Mouse (Mus musculus): Measurements from ENCODE around the gene Bag2. TPM values are rescaled to one million over a fixed set of nuclear protein-coding genes. Genes with fewer than 3 reads are reported as not detected.

Bag2 gene
- polyA plus RNA-seq, 1 experiment from 2014 or later, result 16.3 TPM

DNA sequence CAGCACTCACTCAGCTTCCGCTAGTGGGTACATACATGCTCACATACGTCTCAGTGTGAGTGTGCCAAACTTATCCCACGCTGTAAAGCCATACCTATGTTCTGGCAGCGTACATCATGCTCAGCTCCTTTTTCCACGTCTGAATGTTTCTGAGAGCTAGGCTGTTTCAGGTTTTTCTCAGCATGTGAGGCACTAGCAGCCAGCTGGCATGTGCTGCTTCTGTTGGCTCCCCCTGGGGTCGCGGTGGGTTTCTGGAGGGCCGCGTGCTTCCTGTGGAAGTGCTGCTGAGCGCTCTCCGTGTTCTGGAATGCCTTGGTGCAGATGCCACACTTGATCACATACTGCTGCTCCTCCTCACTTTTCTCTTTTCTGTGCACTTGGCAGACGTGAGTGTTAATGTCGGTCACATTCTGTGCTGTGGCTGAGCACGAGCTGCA is 18.6 kb upstream of the Bag2 start:
- no peak for ATAC-seq
- WGBS, result 84% methylated on average over 14 of the region's 14 CpGs
- Histone ChIP-seq H3K4me3 (ENCODE audit: low read depth, low read length) (no peak overlapping the region), H3K9me3 (ENCODE audit: low read length) (no peaks in the 10 kb centered on the region), H3K27ac (ENCODE audit: low read length) (no peak overlapping the region), H3K4me2 (replicated peaks; ENCODE audit: low read depth, low read length) (no peak overlapping the region), H3K27me3 (replicated peaks; ENCODE audit: insufficient read depth, low read length) (no peaks in the 10 kb centered on the region), H3K9ac (replicated peaks; ENCODE audit: low read depth) (no peak overlapping the region), H3K4me1 (ENCODE audit: insufficient read depth, low read depth, low read length) (no peaks in the 10 kb centered on the region), H3K36me3 (ENCODE audit: insufficient read depth, low read length) (peaks cover 13% of the 10 kb centered on the region; the same call in 1 of the 2 replicates)
- no peak for DNase-seq (ENCODE audit: low spot score)
- TF ChIP-seq EP300 (IDR thresholded peaks at IDR 0.05) (no peak), CTCF (IDR thresholded peaks at IDR 0.05) (no peak)

DNA sequence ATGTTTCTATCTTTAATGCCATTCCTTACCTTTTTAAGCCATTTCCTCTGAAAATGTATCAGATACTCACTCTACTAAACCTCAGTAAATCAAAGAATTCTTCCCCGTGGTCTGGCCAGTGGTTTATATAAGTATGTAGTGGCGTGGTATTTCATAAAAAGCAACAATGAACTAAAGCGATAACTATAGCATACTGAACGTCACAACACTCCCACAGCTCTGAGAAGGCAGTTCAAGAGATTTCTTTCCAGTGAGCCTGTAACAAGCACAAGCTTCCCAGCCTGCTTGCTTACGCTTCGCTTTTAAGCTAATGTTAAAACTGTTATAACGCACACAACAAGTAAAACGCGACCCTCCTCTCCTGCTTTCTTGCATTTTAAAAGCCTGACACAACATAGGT is 14.5 kb upstream of the Bag2 start:
- H3K9ac ChIP-seq (replicated peaks; ENCODE audit: low read depth), result no peak overlapping the region
- 93% methylated on average over 9 of the region's 9 CpGs for WGBS
- H3K4me2 ChIP-seq (replicated peaks; ENCODE audit: low read depth, low read length), result no peak overlapping the region
- H3K36me3 ChIP-seq (ENCODE audit: insufficient read depth, low read length), result peaks cover 8% of the 10 kb centered on the region; the same call in 1 of the 2 replicates
- no peaks in the 10 kb centered on the region for H3K4me1 ChIP-seq (ENCODE audit: insufficient read depth, low read depth, low read length)
- TF ChIP-seq EP300 (IDR thresholded peaks at IDR 0.05), result no peak
- no peak for TF ChIP-seq CTCF (IDR thresholded peaks at IDR 0.05)
- H3K4me3 ChIP-seq (ENCODE audit: low read depth, low read length), result no peak overlapping the region
- ATAC-seq (no peak), DNase-seq (ENCODE audit: low spot score) (no peak)
- H3K9me3 ChIP-seq (ENCODE audit: low read length), result no peaks in the 10 kb centered on the region
- H3K27me3 ChIP-seq (replicated peaks; ENCODE audit: insufficient read depth, low read length), result no peaks in the 10 kb centered on the region
- no peak overlapping the region for H3K27ac ChIP-seq (ENCODE audit: low read length)

GRCm38 (mm10) chr1:33771621-33772020 is 14.0 kb upstream of the Bag2 start:
- Histone ChIP-seq H3K9ac (replicated peaks; ENCODE audit: low read depth) (no peak overlapping the region), H3K27ac (ENCODE audit: low read length) (no peak overlapping the region), H3K27me3 (replicated peaks; ENCODE audit: insufficient read depth, low read length) (no peaks in the 10 kb centered on the region), H3K4me2 (replicated peaks; ENCODE audit: low read depth, low read length) (no peak overlapping the region), H3K4me1 (ENCODE audit: insufficient read depth, low read depth, low read length) (no peaks in the 10 kb centered on the region), H3K4me3 (ENCODE audit: low read depth, low read length) (no peak overlapping the region), H3K9me3 (ENCODE audit: low read length) (no peaks in the 10 kb centered on the region), H3K36me3 (ENCODE audit: insufficient read depth, low read length) (peaks cover 4% of the 10 kb centered on the region; the same call in 1 of the 2 replicates)
- ATAC-seq (no peak), DNase-seq (ENCODE audit: low spot score) (no peak)
- WGBS, result 91% methylated on average over 10 of the region's 10 CpGs
- TF ChIP-seq CTCF (IDR thresholded peaks at IDR 0.05), result no peak
- TF ChIP-seq EP300 (IDR thresholded peaks at IDR 0.05), result no peak

GRCm38 (mm10) chr1:33768827-33769226 is 11.2 kb upstream of the Bag2 start:
- no peak overlapping the region for H3K9ac ChIP-seq (replicated peaks; ENCODE audit: low read depth)
- peaks cover 4% of the 10 kb centered on the region; the same call in 1 of the 2 replicates for H3K36me3 ChIP-seq (ENCODE audit: insufficient read depth, low read length)
- ATAC-seq (no peak), DNase-seq (ENCODE audit: low spot score) (no peak)
- H3K9me3 ChIP-seq (ENCODE audit: low read length), result no peaks in the 10 kb centered on the region
- no peaks in the 10 kb centered on the region for H3K4me1 ChIP-seq (ENCODE audit: insufficient read depth, low read depth, low read length)
- no peak overlapping the region for H3K4me3 ChIP-seq (ENCODE audit: low read depth, low read length)
- H3K27me3 ChIP-seq (replicated peaks; ENCODE audit: insufficient read depth, low read length), result no peaks in the 10 kb centered on the region
- H3K27ac ChIP-seq (ENCODE audit: low read length), result no peak overlapping the region
- TF ChIP-seq EP300 (IDR thresholded peaks at IDR 0.05) (no peak), CTCF (IDR thresholded peaks at IDR 0.05) (no peak)
- H3K4me2 ChIP-seq (replicated peaks; ENCODE audit: low read depth, low read length), result no peak overlapping the region

DNA sequence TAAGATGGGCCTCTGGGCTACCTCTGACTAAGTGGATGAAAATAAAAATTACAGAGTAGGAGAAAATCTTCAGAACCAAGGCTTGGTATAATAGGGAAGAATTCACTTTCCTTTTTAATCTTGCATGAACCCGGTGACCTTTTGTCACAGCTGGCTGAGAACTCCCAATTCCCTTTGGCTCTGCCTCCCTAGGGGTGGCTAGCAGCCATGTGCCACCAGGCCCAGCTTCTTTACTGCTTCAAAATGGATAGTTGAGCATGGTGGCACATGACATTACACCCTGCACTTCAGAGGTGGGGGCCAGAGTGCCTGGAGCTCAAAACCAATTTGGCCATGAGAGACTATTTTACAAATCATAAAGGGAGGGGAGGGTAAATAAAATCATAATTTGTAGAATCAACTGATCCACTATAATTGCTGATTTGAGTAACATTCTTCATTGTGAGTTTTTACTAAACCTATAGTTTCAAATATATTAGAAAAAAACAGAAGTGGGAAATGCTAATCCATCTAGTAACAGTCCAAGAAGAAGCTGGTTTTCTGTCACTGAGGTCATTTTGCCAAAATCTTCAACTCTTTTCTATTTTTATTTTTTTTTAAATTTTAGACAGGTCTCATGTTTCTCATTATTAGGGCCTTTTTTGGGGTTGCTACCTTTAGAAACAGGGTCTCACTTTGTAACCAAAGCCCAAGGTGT is 10.6 kb upstream of the Bag2 start:
- H3K36me3 ChIP-seq (ENCODE audit: insufficient read depth, low read length), result peaks cover 4% of the 10 kb centered on the region; the same call in 1 of the 2 replicates
- 82% methylated on average over 1 of the region's 1 CpGs for WGBS

GRCm38 (mm10) chr1:33766520-33767508 is 9.2 kb upstream of the Bag2 start:
- H3K4me1 ChIP-seq (ENCODE audit: insufficient read depth, low read depth, low read length), result no peaks in the 10 kb centered on the region
- H3K36me3 ChIP-seq (ENCODE audit: insufficient read depth, low read length), result peaks cover 4% of the 10 kb centered on the region; the same call in 1 of the 2 replicates
- no peak for ATAC-seq
- H3K27me3 ChIP-seq (replicated peaks; ENCODE audit: insufficient read depth, low read length), result no peaks in the 10 kb centered on the region
- no peak overlapping the region for H3K9ac ChIP-seq (replicated peaks; ENCODE audit: low read depth)
- no peak overlapping the region for H3K4me2 ChIP-seq (replicated peaks; ENCODE audit: low read depth, low read length)
- DNase-seq (ENCODE audit: low spot score), result no peak
- H3K27ac ChIP-seq (ENCODE audit: low read length), result no peak overlapping the region
- H3K9me3 ChIP-seq (ENCODE audit: low read length), result no peaks in the 10 kb centered on the region
- H3K4me3 ChIP-seq (ENCODE audit: low read depth, low read length), result no peak overlapping the region
- TF ChIP-seq CTCF (IDR thresholded peaks at IDR 0.05), result no peak
- TF ChIP-seq EP300 (IDR thresholded peaks at IDR 0.05), result no peak
- WGBS, result 62% methylated on average over 16 of the region's 16 CpGs

More for the DNA sequence above, 10.6 kb upstream of the Bag2 start:
- H3K9me3 ChIP-seq (ENCODE audit: low read length), result no peaks in the 10 kb centered on the region
- H3K27ac ChIP-seq (ENCODE audit: low read length), result no peak overlapping the region
- no peak for ATAC-seq
- no peak overlapping the region for H3K4me2 ChIP-seq (replicated peaks; ENCODE audit: low read depth, low read length)
- DNase-seq (ENCODE audit: low spot score), result no peak
- no peaks in the 10 kb centered on the region for H3K4me1 ChIP-seq (ENCODE audit: insufficient read depth, low read depth, low read length)
- no peak for TF ChIP-seq EP300 (IDR thresholded peaks at IDR 0.05)
- no peak for TF ChIP-seq CTCF (IDR thresholded peaks at IDR 0.05)
- no peak overlapping the region for H3K4me3 ChIP-seq (ENCODE audit: low read depth, low read length)
- H3K9ac ChIP-seq (replicated peaks; ENCODE audit: low read depth), result no peak overlapping the region
- no peaks in the 10 kb centered on the region for H3K27me3 ChIP-seq (replicated peaks; ENCODE audit: insufficient read depth, low read length)
